Comparison of ENCODE assay signal across 17 mouse cellular contexts in the genomic region with DNA sequence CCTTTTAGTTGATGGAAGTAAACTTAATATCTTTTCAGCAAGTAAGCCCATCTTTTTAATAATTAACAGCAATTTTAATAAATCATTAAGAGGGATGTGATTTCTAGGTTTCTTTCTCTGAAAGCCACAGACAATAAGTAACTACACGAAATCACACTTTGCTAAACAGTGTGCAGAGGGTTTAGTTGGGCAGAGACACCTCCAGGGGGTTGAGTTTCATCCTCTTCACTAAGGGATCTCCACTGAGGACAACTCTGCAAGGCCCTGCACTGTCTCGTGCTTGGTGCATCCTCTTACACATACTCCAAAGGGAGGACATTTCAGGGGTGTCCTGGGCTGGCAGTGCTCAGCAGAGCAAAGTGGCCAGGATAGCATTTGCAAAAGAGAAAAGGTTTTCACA.
"Had no signal": no experiment of that assay in that cellular context is flagged by ENCODE, and none has a peak within 500 bp of the region (broad histone marks: within the 10 kb centered on the region; RNA-seq: fewer than 3 reads in every experiment).

No protein-coding gene starts in this region.

- ATAC-seq: intestine, embryonic 15.5 days; midbrain, embryonic 16.5 days had no signal

- H3K9ac ChIP-seq: intestine, embryonic 15.5 days; liver, embryonic 13.5 days had no signal

- H3K36me3 ChIP-seq: intestine, embryonic 15.5 days; liver, embryonic 13.5 days had no signal

- H3K4me3 ChIP-seq: intestine, embryonic 15.5 days; left cerebral cortex, adult 2 months; liver, embryonic 13.5 days; myocyte had no signal

- H3K27me3 ChIP-seq: intestine, embryonic 15.5 days; liver, embryonic 13.5 days had no signal

- H3K27ac ChIP-seq: intestine, embryonic 15.5 days; left cerebral cortex, adult 2 months; liver, embryonic 13.5 days; stomach, postnatal 0 days had no signal

- DNase-seq: layer of hippocampus, postnatal 36 days; liver, embryonic 13.5 days; lung, adult 2 months; lung, postnatal 14 days; lung, postnatal 4 days; right cerebral cortex, adult 18-20 months; right cerebral cortex, postnatal 14 days; right cerebral cortex, postnatal 4 days; thymus, adult 2 months; thymus, postnatal 14 days; thymus, postnatal 4 days had no signal

- H3K4me1 ChIP-seq: intestine, embryonic 15.5 days; liver, embryonic 13.5 days had no signal

- H3K9me3 ChIP-seq: intestine, embryonic 15.5 days; liver, embryonic 13.5 days had no signal

- H3K4me2 ChIP-seq: intestine, embryonic 15.5 days; liver, embryonic 13.5 days; midbrain, embryonic 11.5 days had no signal
